Mouse (Mus musculus) kidney, postnatal 10 days (tissue): ENCODE data around the gene Ttc37.

Source experiments
- DNase-seq: peaks from one replicate; pipeline ENCODE4 v3.0.0; 2021; ENCODE audit warnings: mixed read lengths

The Ttc37 gene

DNA sequence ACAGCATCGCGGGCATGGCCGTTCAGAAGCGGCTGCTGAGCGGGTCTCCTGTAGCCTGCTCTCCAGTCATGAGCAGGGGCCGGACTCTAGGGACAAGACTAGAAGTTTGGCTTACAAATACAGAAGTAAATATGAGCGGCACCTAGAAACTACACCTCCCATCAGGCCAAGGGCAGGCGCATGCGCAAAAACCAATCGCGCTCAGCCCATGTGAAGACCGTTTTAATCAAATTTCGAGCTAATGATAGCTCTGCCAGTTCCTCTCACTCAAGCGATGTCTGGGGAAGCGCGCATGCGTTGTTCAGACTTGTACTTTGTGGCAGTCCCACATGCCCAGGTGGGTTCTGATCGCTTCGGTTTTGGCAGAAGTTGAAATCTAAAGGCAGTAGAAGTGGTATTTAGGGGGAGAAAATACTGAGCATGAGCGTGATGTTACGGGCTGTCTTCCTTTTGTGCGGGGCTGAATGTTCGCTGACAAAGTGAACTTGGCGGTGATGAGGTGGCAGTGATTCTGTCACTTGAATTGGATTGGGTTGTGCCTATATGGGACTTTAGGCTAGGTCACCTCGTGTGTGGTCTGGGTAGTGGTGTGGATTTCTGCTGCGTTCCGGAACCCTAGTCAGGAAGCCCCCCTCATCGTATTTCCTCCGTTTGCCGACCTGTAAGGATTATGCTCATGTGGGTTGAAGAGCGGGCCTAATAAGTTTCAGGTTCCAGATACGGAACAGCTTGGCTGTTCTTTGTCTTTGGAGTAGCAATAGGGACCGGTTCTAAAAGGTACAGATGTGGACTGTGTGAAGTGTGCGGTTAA, at the start of gene Ttc37, which contains the start of gene Arsk:
TSS of gene Ttc37 (plus strand) at position 242 of the 811 bp plus-strand sequence.
TSS of gene Arsk (minus strand) at position 168 of the 811 bp plus-strand sequence.
- peak; percentile 96 for DNase-seq

DNA sequence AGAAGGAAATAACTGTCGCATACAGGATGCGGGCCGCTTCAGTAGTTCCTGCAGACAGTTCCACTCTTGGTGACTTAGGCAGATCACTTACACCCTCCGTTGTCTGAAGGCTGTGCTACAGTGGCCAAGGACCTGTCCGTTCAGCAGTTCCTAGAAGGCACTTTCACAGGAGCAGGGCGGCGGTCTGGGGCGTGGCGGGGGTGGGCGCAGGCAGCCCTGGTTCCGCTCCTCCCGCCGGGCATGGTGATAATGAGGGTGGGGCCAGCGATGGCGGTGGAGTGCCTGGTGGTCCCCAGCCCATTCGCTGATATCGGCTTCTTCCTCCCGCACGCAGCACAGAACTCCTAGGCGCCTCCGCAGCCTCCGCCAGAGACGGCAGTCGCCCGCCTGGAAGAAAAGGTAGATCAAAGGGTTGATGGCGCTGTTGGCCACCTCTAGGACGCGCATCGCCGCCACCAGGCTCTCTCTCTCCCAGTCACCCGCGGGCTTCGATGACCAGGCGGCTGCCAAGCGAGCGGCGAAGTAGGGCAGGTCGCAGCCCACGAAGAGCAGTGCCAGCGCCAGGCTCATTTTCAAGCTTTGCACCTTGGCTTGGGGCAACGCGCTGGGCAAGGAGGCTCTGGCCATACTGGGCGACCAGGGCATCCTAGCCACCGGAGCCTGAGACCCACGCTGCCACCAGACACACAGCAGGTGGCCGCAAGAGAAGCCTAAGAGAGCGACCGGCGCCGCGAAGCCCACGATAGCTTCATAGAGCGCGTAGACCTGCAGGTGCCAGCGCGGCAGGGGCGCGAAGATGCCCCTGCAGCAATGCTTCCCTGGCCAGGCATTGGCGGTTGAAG, 42.9 kb upstream of the Ttc37 start:
- DNase-seq = peak; percentile 40

DNA sequence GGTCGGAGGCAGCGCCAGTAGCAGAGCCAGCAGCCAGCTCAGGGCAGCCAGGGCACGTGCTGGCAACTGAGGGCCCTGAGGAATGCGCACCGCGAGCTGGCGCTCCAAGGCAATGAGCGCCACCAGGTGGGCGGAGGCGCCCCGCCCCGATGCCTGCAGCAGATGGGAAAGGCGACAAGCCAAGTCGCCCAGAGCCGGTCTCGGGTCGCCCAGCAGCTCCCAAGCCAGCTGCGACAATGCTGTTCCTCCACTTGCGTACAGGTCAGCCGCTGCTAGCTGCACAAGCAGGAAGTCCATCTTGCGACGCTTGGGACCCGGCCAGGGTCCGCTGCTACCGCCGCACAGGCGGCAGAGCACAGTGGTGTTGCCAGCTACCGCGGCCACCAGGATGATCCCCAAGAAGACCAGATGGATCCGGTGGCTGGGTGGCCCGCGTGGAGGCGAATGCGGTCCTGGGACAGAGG, 42.2 kb upstream of the Ttc37 start:
- peak; percentile 80 for DNase-seq

DNA sequence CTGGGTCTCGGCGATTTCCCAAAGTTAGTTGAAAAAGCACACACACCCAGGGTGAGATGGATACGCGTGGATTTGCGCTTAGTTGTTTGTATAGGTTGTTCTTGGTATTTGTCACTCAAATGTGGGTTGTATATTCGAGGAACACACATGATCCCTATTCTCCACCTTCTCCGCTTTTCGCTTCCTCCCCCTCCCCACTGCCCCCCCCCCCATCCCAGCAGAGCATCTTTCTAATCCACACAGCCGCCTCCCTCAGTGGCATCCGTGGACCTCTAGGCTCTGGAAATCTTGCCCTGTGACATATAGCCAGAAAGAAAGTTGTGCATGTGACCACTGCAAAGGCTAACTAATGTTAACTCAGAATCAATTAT, 41.7 kb upstream of the Ttc37 start, which contains the start of gene Gpr150:
TSS of gene Gpr150 (minus strand) at position 101 of the 371 bp plus-strand sequence.
- DNase-seq = no peak

DNA sequence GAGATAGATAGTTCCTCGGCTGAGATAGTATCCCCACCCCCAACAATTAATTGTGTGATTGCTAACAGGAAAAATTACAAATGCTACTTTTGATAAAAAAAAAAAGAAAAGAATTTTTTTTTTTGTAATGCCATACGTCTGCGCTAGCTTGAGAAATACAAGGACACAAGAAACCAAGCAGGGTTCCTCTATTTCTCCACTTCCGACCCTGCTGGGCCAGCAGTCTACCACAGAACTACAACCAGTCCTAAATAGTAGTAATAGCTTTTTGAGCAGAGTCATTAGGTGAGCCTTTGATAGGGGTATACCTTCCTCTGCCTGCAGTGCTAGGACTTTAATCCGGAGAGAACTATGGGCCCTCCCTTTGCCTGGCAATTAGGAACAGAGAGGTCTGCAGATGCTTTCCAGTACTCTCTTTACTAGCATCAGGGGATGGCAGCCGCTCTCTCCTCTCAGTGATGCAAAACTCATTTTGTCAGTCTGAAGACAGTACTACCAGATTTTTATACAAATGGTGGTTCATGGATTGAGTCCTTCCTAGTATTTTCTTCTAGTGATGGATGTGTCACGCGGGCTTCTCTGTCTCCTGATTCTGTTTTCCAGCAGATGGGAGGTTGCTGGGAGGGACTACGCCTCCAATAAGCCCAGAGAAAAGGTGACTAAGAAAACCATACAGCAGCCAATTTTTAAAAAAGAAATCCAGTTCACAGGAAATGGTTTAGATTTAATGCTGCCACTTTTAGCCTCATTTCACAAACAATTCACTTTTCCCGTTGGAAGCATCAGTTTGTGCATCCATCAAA, 41.1 kb upstream of the Ttc37 start:
- no peak for DNase-seq

DNA sequence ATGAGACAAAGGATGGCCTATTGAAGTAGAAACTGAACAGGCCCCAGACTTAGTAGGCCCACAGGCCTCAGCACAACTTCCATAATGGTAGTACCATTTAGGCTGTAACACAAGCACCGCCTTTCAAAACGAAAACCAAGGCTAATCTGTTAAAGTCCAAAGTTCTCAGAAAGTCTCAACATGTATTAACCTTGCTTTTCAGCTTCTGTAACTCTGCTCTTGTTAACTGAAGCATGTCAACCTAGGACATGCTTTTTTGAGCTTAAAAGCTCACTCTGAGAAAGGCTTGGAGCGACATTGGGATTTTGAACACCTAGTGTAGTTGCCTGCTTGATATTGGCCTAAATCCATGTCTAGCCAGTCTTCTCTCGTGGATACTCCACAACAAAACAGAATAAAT, 38.9 kb upstream of the Ttc37 start:
- DNase-seq = no peak

DNA sequence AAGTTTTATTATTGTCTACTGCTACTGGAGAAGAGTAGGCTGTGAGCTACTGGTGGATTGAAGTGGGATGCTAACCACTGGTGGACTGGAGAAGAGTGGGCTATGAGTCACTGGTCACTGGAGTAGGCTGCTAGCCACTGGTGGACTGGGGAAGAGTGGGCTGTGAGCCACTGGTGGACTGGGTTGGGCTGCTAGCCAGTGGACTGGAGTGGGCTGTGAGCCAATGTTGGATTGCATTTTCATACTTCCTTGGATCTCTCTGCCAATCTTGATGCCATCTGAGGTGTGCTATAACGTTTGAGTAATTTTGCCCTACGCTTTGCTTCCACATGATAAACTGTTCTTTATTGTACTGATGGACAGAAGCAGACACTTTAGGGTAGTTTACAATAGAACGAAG, 36.4 kb upstream of the Ttc37 start:
- no peak for DNase-seq

DNA sequence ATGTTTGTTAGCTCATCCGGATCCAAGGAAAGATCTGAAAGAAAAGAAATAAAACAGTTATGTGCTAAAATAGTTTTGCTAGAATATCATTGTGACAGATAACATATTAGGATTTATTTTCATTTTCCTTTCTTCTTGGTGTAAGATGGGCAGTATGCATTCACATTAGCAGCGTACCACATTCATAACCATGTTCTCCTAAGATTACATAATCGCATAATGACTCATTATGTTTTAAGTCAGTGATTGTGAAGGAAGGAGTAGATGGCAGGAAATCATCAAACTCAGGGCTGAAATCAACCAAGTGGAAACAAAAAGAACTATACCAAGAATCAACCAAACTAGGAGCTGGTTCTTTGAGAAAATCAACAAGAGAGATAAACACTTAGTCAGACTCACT, 36.0 kb upstream of the Ttc37 start:
- no peak for DNase-seq

DNA sequence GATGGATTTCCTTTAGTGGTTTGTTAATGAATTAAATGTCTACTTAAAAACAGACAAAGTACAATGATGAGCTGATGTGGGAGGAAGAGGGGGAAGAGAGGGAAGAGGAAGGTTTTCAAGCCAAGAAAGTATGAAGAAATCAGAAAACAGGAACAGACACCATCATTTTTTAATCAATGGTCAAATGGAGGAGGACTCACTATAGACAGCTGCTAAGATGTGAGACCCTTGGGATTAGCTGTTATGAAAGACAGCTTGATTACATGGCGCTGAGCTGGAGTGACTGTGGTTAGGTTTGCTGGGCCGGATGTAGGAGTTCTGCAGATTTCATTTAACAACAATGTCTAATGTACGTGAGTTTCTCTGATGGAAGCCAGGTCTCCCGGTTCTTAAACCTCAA, 35.0 kb upstream of the Ttc37 start:
- no peak for DNase-seq

DNA sequence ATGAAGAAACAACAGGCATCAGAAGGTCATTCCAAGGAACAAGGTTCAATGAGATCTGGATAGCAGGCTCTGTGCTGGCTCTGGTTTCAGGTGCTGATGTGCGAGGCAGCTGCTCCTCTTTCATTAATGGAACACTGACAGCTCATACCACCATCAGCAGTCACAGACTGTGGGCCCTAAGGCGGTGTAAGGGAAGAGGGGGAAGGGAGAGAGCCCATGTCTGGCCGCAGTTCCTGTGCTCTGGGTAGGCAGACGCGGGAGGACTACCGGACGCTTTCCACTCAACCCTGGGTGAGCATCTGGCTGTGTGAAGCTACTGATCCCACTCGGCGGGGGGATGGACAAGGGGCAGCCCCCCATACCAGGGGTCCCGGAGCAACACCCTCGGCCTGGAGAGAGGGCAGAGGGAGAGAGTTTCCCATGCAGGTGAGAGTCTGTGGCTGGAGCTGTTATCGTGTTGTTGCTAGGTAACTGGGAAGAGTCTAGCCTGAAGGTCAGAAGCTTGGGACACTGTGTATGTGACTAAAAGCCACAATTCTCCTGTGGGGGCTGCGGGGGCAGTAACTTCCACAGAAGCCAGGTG, 34.1 kb upstream of the Ttc37 start:
- no peak for DNase-seq

DNA sequence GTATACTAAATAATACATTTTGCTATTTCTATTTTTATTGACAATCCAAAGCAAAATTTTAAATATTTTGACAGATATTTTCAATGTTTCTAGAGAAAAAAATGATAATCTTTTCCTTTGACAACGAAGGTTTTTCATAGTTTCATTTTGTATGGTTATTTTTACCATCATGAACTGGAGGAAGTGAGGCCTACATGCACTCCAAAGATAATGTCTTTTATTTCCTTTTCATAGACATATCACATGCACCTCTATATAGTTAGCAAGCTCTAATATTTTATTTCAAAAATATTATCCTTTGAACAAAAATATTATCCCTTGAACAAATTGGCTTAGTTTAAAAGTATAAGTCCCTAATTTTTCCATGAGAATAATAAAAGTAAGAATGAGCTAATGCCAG, 24.2 kb upstream of the Ttc37 start:
- DNase-seq = no peak

DNA sequence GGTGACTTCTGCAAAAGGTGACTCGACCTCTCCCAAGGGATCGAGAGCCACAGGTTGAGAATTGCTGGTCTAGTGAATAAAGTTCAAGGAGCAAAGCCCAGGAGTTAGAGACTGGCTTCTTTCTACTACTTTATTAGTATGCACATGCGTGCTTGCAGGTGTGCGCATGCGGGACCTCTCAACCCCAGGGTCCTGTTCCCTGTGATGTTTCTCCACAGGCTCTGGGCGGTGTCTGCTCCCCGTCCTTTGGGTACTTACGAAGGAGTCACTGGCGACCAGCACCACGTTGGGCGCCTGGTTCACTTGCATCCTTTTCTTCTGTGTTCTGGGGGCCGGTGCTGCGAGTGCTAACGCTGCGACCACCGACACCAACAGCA, 430 bp upstream of the Ttc37 start:
- DNase-seq = peak; percentile 70

DNA sequence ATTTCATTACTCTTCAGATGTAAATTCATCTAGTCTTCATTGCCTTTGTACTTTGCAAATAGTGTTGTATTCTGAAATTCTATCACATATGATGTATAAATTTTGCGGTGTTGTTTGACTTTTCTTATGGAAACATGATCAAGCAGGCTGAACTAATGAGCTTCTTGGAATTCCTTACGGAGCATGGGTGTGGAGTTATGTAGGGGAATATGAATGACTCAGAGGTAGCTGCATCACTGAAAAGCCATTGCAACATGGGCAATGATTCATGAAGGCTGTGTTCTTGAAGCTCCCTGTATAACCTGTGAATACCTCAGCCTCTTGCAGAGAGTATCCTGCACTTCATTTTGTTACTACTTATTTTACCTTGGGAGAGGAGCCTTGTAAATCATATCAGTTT, 3.5 kb downstream of the Ttc37 start:
- DNase-seq = no peak

DNA sequence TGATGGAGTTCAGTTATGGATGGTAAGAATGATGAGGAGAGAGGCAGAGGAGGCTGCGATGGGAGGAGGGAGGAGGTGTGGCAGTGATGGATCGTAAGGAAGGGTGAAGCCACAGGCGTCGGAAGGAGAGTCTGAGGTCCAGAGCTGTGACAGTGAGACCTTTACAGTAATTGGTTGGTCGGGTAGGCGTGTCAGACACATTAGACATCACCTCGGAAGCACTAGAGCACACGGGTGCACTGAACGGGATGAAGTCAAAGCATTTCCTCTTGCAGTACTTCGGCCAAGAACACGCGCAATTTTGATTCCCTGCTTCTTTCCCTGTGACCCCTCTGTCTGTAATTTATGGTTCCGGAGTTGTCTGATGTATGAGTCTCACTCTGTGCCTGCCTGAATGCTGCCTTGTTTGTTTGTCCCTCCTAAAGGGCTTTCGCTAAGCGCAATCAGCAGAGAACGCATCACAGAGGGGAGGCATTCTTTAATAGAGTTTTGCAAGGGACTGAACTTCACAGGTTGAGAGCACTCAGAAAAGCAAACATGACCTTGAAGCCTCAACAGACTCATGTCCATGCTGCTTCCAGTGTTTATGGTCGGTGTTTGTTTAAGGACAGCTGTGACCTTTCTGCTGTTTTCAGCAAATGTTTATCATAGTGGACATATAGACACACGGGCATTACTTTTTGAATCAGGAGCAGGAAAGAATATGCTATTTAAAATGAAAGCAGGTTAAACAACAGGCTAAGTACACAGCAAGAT, 10.7 kb downstream of the Ttc37 start:
- DNase-seq = no peak

DNA sequence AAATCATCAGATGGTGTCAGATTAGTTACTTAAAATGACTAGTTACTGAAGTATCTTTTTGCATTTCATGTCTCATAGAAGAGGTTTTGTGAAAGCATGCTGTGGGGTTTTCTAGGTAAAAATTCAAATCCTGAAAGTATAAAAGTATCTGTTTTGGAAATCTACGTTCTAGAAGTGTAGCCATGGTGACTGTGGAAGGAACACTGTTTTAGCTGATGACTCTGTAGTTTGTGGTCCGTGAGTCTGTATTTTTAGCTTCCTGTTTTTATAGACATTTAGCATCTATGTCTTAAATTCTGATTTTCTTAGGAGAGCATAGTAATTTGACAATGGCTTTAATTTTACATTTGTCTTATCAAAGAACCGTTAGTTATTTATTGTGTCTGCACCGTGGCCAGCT, 30.3 kb downstream of the Ttc37 start:
- DNase-seq = no peak

DNA sequence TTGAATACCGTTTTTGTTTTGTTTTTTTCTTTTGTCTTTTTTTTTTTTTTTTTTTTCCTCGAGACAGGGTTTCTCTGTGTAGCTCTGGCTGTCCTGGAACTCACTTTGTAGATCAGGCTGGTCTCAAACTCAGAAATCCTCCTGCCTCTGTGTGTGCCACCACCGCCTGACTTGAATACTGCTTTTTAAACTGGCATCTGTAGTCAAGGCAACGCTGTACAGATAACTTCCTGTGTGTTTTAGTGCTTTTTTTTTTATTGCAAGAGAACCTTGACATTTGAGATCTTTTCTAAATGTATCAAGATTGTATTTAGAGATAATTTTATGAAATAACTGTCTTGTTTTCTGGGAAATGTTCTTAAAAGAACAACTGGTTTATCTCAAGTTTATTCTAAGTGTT, 33.9 kb downstream of the Ttc37 start:
- DNase-seq = no peak

DNA sequence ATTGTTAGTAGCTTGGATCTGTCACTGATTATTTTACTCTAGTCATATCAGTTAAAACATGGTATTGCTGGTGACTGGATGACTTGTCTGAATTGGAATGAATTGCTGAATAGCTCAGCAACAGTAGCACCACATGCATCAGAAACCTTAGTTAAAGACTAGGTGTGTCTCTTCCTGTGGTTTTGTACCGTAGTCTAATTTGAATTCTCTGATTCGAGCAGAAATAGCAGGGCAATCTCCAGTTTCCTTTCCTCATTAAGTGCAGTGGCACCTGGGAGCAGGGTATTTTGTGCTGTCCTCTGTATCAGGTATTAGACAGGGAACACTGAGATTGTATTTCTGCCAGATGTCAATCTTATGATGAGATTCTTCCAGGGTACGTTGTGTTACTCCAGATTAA, 40.3 kb downstream of the Ttc37 start:
- DNase-seq = no peak

DNA sequence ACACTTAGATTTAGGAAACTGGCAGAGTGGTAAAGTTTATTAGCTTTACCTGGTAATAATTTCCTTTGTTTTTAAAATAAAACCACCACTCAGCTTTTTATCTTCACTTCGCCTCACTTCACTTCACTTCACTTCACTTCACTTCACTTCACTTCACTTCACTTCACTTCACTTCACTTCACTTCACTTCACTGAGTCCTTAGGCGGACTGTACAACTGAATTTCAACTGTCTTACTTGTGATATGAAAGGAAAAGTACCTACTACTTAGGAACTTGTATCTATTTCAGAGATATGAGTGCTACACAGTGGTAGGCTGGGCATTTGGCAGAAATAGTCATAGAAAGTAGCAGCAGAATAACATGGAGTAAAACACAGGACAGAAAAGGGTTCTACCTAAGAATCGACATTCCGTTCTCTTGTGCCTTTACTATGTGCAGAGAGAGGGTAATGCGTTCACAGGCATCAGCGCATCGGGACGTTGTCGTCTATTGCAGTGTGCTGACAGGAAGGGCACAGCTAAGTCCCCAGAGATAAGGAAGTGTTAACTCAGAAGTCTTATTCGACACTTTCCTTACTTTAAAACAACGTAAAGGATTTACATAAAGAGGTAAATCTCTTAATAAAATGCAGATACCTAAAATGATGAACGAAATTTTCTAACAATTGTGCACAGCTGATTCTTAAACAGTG, 42.7 kb downstream of the Ttc37 start:
- DNase-seq = no peak

DNA sequence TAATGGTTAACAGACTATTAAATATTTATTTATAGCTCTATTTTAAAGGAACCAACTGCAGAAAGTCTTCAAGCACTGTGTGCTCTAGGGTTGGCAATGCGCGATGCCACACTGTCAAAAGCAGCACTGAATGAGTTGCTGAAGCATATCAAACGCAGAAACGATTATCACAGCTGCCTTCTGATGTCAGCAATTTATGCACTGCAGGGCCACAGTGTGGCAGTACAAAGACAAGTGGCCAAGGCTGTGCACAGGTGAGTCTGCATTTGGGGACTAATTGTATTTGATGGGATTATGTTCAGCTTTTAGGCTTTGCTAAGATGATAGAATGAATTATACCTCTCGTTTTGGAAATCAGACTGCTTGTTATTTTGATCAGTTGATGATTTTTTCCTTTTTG, 51.9 kb downstream of the Ttc37 start:
- no peak for DNase-seq

DNA sequence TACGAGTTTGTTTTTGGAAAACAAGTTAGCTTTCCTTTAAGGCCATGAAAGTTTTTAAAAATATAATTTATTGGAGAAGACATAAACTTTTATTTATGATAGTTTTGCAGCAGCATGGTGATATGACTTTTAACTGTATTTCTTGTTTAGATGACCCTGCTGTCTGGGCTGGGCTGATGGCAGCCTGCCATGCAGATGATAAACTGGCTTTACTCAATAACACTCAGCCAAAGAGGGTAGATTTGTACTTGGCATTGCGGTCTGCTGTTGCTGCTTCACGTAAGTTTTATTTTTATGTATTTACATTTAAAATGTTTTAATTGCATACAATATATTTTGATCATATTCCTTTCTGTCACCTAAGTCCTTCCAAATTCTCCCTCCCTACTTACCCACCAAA, 58.6 kb downstream of the Ttc37 start:
- DNase-seq = peak; percentile 51

DNA sequence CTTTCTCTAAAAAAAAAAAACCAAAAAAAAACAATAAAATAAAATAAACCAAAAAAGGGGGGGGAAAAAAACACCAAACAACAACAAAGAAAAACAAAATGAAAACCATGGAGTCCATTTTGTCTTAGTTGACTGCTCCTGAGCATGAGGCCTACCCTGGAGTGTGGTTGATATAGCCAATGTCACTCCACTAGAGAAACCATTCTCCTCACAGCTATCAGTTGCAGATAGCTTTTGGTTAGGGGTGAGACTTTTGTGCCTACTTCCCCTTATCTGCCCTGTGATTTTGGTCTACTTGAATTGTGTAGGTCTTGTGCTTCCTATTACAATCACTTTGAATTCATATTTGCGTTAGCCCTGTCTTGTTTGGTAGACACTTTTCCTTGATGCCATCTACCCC, 59.0 kb downstream of the Ttc37 start:
- DNase-seq = no peak
